Comparison of ENCODE assay signal across 31 mouse cellular contexts in genomic region chrX:88089873-88090272, GRCm38 (mm10). TPM values are rescaled to one million over a fixed set of nuclear protein-coding genes. Genes with fewer than 3 reads are reported as not detected.
"Had no signal": no experiment of that assay in that cellular context is flagged by ENCODE, and none has a peak within 500 bp of the region (broad histone marks: within the 10 kb centered on the region; RNA-seq: fewer than 3 reads in every experiment).

No protein-coding gene starts in this region.

- H3K9ac ChIP-seq: embryonic facial prominence, embryonic 12.5 days; embryonic facial prominence, embryonic 13.5 days; embryonic facial prominence, embryonic 15.5 days; forebrain, embryonic 12.5 days; forebrain, embryonic 13.5 days; forebrain, embryonic 15.5 days; forebrain, postnatal 0 days had no signal

- H3K4me3 ChIP-seq: embryonic facial prominence, embryonic 10.5 days; embryonic facial prominence, embryonic 12.5 days; embryonic facial prominence, embryonic 13.5 days; embryonic facial prominence, embryonic 15.5 days; erythroblast, embryonic 14.5 days; forebrain, embryonic 10.5 days; forebrain, embryonic 12.5 days; forebrain, embryonic 13.5 days; forebrain, embryonic 15.5 days; gastrocnemius, adult 2 months; heart, adult 2 months had no signal

- H3K4me2 ChIP-seq: embryonic facial prominence, embryonic 12.5 days; embryonic facial prominence, embryonic 13.5 days; embryonic facial prominence, embryonic 15.5 days; forebrain, embryonic 12.5 days; forebrain, embryonic 13.5 days; forebrain, embryonic 15.5 days had no signal

- H3K27me3 ChIP-seq: embryonic facial prominence, embryonic 12.5 days; embryonic facial prominence, embryonic 13.5 days; embryonic facial prominence, embryonic 15.5 days; forebrain, embryonic 12.5 days; forebrain, embryonic 13.5 days; forebrain, embryonic 15.5 days had no signal

- H3K36me3 ChIP-seq: embryonic facial prominence, embryonic 10.5 days; embryonic facial prominence, embryonic 12.5 days; embryonic facial prominence, embryonic 13.5 days; embryonic facial prominence, embryonic 15.5 days; forebrain, embryonic 10.5 days; forebrain, embryonic 12.5 days; forebrain, embryonic 15.5 days had no signal

- H3K27ac ChIP-seq: embryonic facial prominence, embryonic 10.5 days; embryonic facial prominence, embryonic 12.5 days; embryonic facial prominence, embryonic 13.5 days; embryonic facial prominence, embryonic 15.5 days; forebrain, embryonic 10.5 days; forebrain, embryonic 12.5 days; forebrain, embryonic 13.5 days; forebrain, embryonic 15.5 days; gastrocnemius, adult 2 months; heart, adult 2 months had no signal

- H3K9me3 ChIP-seq: embryonic facial prominence, embryonic 10.5 days; embryonic facial prominence, embryonic 12.5 days; embryonic facial prominence, embryonic 13.5 days; embryonic facial prominence, embryonic 15.5 days; forebrain, embryonic 10.5 days; forebrain, embryonic 12.5 days; forebrain, embryonic 13.5 days; forebrain, embryonic 15.5 days had no signal

- H3K4me1 ChIP-seq: embryonic facial prominence, embryonic 10.5 days; embryonic facial prominence, embryonic 12.5 days; embryonic facial prominence, embryonic 13.5 days; embryonic facial prominence, embryonic 15.5 days; forebrain, embryonic 10.5 days; forebrain, embryonic 12.5 days; forebrain, embryonic 13.5 days; forebrain, embryonic 15.5 days had no signal

- DNase-seq: cerebellum, adult 8-10 months; cerebellum, adult 9-10 months; cerebellum, adult 9-11 months; cerebellum, postnatal 10 days; cerebellum, postnatal 14 days; cerebellum, postnatal 25 days; cerebellum, postnatal 36 days; embryo, embryonic 11 days; forebrain, postnatal 0 days; gastrocnemius, adult 2 months; gastrocnemius, postnatal 10 days; gastrocnemius, postnatal 14 days; gastrocnemius, postnatal 25 days; gastrocnemius, postnatal 36 days; heart, adult 11 months; heart, adult 18-20 months; heart, adult 2 months had no signal

- ATAC-seq: forebrain, embryonic 13.5 days; forebrain, embryonic 14.5 days; forebrain, embryonic 15.5 days; forebrain, embryonic 16.5 days; forebrain, postnatal 0 days had no signal

RNA-seq across cellular contexts. Expression of gene Il1rapl1, which starts 25.6 kb away (rescaled TPM):
- total RNA-seq: common myeloid progenitor, adult 5-6 weeks; gastrocnemius, adult 2 months; gastrocnemius, postnatal 36 days; granulocyte monocyte progenitor cell, adult 5-6 weeks; heart, adult 18-20 months had no signal
- polyA plus RNA-seq: erythroblast, embryonic 14.5 days; gonadal fat pad, adult 2 months; heart, adult 2 months had no signal
